Mouse (Mus musculus): ENCODE data around the gene Map2k6. TPM values are rescaled to one million over a fixed set of nuclear protein-coding genes. Genes with fewer than 3 reads are reported as not detected.
A peak's percentile ranks its signal among the peaks of the same experiment; 100 is the strongest.

Gene Map2k6
- total RNA-seq, 1 experiment from 2014 or later: 15.1 TPM

GRCm38 (mm10) chr11:110439354-110439753 is 40.4 kb downstream of the Map2k6 start:
- ATAC-seq (replicated peaks; ENCODE audit: insufficient number of reproducible peaks, low FRiP score, low TSS enrichment, poor library complexity, severe bottlenecking): no peak

DNA sequence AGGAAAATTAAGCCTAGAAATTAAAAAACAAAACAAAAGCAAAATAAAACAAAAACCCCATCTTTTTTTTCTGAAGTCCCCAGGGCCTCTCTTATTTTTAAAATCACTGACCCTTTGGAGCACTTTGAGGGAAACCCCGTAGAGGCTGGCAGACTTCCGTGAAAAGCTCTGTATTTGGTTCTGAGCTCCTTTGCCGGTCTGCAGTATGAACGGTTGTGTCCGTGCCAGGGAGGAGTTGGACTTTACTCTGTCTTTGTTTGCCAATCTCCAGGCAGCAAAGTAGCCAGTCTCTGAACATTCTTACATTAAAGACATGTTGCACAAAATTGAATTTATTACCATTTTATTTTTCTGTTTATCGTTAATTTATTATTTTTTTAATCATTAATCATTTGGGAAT is 45.7 kb downstream of the Map2k6 start:
- ATAC-seq (replicated peaks; ENCODE audit: insufficient number of reproducible peaks, low FRiP score, low TSS enrichment, poor library complexity, severe bottlenecking): no peak

DNA sequence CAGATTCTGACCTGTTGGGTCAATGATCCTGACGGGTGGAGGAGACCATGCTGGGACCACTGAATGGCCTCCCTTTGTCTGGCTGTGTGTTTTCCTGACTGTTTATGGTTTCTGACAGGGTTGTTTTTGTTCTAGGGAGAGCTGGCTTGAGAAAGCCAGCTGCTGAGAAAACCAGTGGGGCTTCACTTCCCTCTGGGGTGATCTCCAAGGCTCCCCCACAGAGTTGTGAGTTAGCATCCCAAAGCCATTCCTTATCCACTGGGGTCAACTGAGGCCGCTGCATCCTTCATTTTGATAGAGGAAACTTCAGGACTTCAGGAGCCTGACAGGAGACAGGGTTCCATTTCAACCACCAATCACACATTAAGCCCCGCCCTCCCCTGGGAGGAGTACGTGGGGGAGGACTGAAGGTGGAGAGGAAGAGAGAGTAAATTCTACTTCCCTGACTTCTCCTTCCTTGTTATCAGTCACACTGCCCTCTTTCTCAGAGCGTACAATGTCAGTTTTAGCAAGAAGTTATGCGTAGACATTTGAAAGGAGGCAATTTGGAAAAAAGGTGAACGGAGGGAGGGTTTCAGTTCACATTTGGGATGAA is 49.3 kb downstream of the Map2k6 start:
- ATAC-seq (replicated peaks; ENCODE audit: insufficient number of reproducible peaks, low FRiP score, low TSS enrichment, poor library complexity, severe bottlenecking): peak; percentile 54; the same call in 1 of the 2 replicates

- 0 out of 2 replicates have a peak, but pooled peaks have one; percentile 25 for ATAC-seq (replicated peaks; ENCODE audit: insufficient number of reproducible peaks, low FRiP score, low TSS enrichment, poor library complexity, severe bottlenecking)
Measured at GRCm38 (mm10) chr11:110448726-110449161, 49.8 kb downstream of the Map2k6 start.

DNA sequence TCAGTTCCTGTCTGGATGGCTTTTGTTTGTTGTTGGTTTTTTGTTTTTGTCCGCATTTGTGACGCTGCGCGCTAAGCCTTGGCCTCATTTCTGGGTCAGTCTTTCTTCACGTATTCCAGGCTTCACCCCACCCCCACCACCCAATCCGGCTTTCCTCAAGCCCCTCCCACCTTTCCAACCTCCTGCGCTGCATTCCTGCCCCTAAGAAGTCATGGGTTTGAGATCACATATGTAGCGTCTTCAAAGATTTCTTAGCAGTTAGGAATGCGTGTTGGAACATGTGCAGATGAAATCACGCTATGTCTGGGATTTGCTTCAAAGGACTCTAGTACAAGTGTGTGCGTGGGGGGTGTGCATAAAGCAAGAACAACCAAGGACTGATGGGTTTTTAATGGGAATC is 50.3 kb downstream of the Map2k6 start:
- ATAC-seq (replicated peaks; ENCODE audit: insufficient number of reproducible peaks, low FRiP score, low TSS enrichment, poor library complexity, severe bottlenecking): no peak

DNA sequence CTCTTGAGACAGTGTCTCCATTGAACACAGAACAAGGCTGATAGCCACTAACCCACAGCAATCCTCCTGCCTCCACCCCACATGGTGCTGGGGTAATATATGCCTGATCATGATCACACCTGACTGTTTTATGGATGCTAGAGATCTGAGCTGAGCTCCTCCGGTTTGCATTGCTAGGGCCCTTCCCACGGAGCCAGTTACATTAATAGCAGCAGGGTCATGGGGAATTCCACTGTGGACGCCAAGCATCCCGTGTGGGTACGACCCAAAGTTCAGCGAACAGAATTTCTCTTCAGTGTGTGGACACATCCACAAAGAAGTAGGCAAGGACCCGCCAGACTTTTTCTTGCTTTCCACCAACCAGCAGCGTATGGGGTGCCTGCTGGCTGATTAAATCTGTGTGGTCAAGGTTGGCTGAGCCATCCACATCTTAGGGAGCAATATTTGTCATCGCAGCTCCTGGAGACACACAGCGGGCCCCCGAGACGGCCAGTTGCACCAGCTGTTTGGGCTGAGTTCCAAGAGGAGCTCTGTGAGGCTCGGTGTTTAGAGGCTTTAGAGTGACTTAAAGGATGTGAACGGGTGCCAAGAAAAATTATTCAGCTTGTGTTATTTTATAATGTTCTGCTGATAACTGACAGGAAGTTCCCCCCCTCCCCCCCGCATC is 51.3 kb downstream of the Map2k6 start:
- no peak for ATAC-seq (replicated peaks; ENCODE audit: insufficient number of reproducible peaks, low FRiP score, low TSS enrichment, poor library complexity, severe bottlenecking)

- no peak for ATAC-seq (replicated peaks; ENCODE audit: insufficient number of reproducible peaks, low FRiP score, low TSS enrichment, poor library complexity, severe bottlenecking)
Measured at GRCm38 (mm10) chr11:110450758-110451121, 51.8 kb downstream of the Map2k6 start.

GRCm38 (mm10) chr11:110451590-110451989 is 52.7 kb downstream of the Map2k6 start:
- no peak for ATAC-seq (replicated peaks; ENCODE audit: insufficient number of reproducible peaks, low FRiP score, low TSS enrichment, poor library complexity, severe bottlenecking)

- ATAC-seq (replicated peaks; ENCODE audit: insufficient number of reproducible peaks, low FRiP score, low TSS enrichment, poor library complexity, severe bottlenecking): peak; percentile 20; the same call in 1 of the 2 replicates
Measured at GRCm38 (mm10) chr11:110453445-110454154, 54.7 kb downstream of the Map2k6 start.

DNA sequence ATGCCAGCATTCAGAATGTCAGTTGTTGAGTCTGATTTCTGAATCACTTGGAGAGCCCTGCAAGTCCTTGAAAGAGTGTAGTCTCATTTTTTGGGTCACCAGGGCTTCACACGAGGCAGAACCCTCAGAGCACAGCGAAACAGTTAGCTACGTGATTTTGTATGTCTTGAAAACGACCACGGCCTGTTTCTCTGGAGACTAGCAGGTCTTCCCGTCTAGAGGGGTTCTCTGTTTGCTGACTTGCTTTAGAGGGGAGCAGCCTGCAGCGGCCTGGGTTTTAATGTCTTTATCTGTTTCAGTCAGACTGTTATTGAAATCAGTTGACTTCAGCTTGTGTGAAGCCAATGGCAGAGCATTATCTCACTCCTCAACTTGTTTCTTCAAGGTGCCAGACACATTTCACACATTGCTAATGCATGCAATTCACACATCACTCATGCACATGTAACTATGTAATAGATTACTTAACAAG is 58.6 kb downstream of the Map2k6 start:
- no peak for ATAC-seq (replicated peaks; ENCODE audit: insufficient number of reproducible peaks, low FRiP score, low TSS enrichment, poor library complexity, severe bottlenecking)

GRCm38 (mm10) chr11:110460480-110460879 is 61.6 kb downstream of the Map2k6 start:
- ATAC-seq (replicated peaks; ENCODE audit: insufficient number of reproducible peaks, low FRiP score, low TSS enrichment, poor library complexity, severe bottlenecking): no peak

DNA sequence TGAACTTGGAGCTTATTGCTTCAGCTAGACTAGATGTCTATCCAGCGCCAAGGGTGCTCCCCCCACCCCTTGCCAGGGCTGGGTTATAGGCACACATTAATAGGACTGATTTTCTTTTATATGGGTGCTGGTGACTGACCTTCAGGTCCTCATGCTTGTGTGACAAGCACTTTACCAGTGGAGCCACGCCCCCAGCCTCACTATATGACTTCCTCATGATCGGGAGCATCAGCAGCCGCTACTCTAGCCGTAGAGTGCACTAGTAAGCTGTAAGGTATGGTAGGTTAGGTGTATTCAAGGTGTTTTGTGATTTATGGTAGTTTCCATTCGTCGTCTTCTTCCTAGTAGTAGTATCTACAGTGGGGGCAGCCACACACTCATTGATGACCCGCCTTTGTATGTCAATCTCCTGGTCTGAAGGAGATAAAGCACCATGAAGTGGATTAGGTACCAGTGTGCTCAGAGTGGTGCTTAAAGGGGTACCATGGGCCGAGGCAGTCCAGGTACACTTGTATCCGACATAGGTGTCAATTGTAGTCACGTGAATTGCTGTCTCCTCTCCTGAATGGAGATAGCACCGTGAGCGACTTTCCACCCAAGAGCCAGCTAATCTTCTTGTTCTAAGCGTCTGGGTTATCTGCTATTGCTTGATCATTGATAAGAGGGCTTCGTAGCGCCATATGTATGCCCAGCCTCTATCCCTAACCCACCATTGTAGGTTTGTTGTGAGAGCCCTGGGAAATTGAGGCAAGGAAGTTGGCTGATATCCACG is 62.8 kb downstream of the Map2k6 start:
- ATAC-seq (replicated peaks; ENCODE audit: insufficient number of reproducible peaks, low FRiP score, low TSS enrichment, poor library complexity, severe bottlenecking): no peak

DNA sequence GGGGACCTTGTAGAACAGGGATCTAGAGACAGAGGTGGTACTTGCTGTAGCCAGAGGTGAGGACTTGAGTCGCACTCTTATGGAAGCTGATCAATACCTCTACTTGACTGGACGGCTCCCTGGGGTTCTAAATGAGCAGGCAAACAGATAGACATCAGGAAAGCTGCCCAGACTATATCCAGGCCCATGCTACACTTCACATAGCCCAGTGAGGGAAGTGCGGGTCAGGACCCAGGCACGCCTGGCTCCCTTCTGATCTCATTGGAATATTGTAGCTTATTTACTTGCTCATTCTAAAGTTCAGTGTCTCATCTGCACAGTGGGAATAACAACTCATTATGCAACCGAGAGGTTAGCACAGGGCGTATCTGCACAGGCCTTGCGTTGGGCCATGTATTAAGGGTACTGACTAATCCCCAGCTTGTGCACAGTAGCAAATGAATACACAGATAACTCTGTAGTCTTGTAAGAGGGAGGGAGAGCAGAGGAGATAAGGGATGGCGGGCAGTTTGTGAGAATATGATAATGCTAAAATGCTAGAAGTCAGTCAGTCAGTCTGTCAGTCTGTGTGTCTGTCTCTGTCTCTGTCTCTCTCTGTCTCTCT is 64.2 kb downstream of the Map2k6 start:
- no peak for ATAC-seq (replicated peaks; ENCODE audit: insufficient number of reproducible peaks, low FRiP score, low TSS enrichment, poor library complexity, severe bottlenecking)

DNA sequence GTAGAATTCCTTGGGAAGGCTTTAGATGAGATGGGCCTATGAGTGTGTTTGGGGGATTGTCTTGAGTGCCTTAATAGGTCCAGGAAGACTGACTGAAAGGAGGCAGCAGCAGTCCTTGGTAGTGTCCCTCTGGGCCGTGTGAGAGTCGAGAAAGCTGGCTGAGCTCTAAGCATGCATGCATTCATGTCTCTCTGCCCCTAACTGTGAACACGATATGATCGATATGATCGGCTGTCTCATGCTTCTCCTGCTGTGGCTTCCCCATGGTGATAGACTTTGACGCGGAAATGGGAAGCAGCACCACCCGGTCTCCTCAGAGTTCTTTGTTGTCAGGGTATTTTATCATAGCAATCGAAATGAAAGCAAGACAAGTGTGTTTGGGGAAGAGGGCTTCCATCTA is 64.9 kb downstream of the Map2k6 start:
- ATAC-seq (replicated peaks; ENCODE audit: insufficient number of reproducible peaks, low FRiP score, low TSS enrichment, poor library complexity, severe bottlenecking): no peak

GRCm38 (mm10) chr11:110469054-110469453 is 70.1 kb downstream of the Map2k6 start:
- ATAC-seq (replicated peaks; ENCODE audit: insufficient number of reproducible peaks, low FRiP score, low TSS enrichment, poor library complexity, severe bottlenecking): no peak

GRCm38 (mm10) chr11:110470561-110471273 is 71.8 kb downstream of the Map2k6 start:
- ATAC-seq (replicated peaks; ENCODE audit: insufficient number of reproducible peaks, low FRiP score, low TSS enrichment, poor library complexity, severe bottlenecking): no peak

DNA sequence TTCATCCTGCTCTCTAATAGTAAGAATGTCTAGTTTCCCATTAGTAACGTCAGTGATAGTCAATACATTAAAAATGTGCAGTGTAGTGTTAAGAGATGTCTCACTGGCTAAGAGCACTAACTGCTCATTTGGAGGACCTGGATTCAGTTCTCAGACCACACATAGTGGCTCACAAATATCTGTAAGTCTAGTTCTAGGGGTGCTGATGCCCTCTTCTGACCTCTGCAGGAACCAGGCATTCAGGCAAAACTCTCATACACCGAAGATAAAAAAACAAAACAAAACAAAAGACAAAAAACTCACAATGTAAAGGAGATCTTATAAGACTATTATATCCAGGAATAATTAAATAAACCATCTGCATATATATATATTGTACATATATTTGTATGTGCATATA is 72.4 kb downstream of the Map2k6 start:
- ATAC-seq (replicated peaks; ENCODE audit: insufficient number of reproducible peaks, low FRiP score, low TSS enrichment, poor library complexity, severe bottlenecking): no peak

DNA sequence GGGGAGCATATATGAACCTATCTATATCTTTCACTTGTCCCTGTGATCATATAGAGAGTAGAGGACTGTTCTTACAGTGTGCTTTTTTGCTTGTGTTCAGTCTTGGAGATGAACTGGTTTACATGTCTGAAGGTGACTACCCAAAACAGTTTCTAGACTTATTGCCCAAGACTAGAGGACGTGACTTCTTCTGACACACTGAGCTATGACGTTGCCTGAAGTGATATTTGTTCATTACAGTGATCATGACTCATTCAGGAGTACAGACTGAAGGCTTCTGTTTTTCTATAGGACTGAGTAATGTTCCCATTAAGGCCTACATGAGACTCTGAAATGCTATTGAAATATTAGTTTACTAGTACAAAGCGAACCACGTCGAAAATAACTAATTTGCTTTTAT is 73.2 kb downstream of the Map2k6 start:
- no peak for ATAC-seq (replicated peaks; ENCODE audit: insufficient number of reproducible peaks, low FRiP score, low TSS enrichment, poor library complexity, severe bottlenecking)

Data from monocyte, adult 5-6 weeks (primary cell).